Mouse (Mus musculus) hindbrain, embryonic 14.5 days (tissue): ENCODE results near the gene Stat5a. TPM values are rescaled to one million over a fixed set of nuclear protein-coding genes. Genes with fewer than 3 reads are reported as not detected.

Source experiments
- ATAC-seq: fragments of 200-750 bp; cut with Nextera tagmentation; 2 replicates; pipeline ENCODE4 v1.8.0; 2017; ENCODE audit warnings: moderate number of reproducible peaks, mild to moderate bottlenecking, moderate TSS enrichment, moderate library complexity; ENCODE audit not compliant: low FRiP score
- DNase-seq: peaks from one replicate; pipeline ENCODE4 v3.0.0-alpha.2; 2015; ENCODE audit warnings: low spot score
- H3K27ac ChIP-seq: fragments of 300-500 bp; sonication (generic); 2 replicates; pipeline ENCODE4 v1.5.1; 2014; ENCODE audit warnings: mild to moderate bottlenecking, moderate library complexity
- H3K27me3 ChIP-seq: fragments of 300-500 bp; sonication (generic); 2 replicates; pipeline ENCODE4 v1.6.1; 2014; ENCODE audit warnings: mild to moderate bottlenecking, low read length, mixed read lengths; ENCODE audit not compliant: control insufficient read depth, insufficient read depth
- H3K36me3 ChIP-seq: fragments of 300-500 bp; sonication (generic); replicated peaks from 2 replicates; pipeline ENCODE4 v1.6.1; 2014; ENCODE audit not compliant: control insufficient read depth, insufficient read depth
- H3K4me1 ChIP-seq: fragments of 300-500 bp; sonication (generic); replicated peaks from 2 replicates; pipeline ENCODE4 v1.6.1; 2014; ENCODE audit warnings: antibody characterized with exemption, low read length, mixed read lengths; ENCODE audit not compliant: control insufficient read depth, insufficient read depth
- H3K4me2 ChIP-seq: fragments of 300-500 bp; sonication (generic); replicated peaks from 2 replicates; pipeline ENCODE4 v1.6.1; 2014; ENCODE audit warnings: mild to moderate bottlenecking, moderate library complexity
- H3K4me3 ChIP-seq: fragments of 300-500 bp; sonication (generic); replicated peaks from 2 replicates; pipeline ENCODE4 v1.5.1; 2014; ENCODE audit warnings: mild to moderate bottlenecking, low read length
- H3K9ac ChIP-seq: fragments of 300-500 bp; sonication (generic); 2 replicates; pipeline ENCODE4 v1.6.1; 2014
- H3K9me3 ChIP-seq: fragments of 300-500 bp; sonication (generic); 2 replicates; pipeline ENCODE4 v1.6.1; 2016; ENCODE audit warnings: low read length; ENCODE audit not compliant: control insufficient read depth
- WGBS: fragments of 180-500 bp; shearing (Covaris S2); extraction: QIAGEN DNeasy Blood & Tissue Kit; methylation state at CpG from one replicate; pipeline ENCODE4 v1.1.7; 2014; 5-methylcytosine and 5-hydroxymethylcytosine counted together
- polyA plus RNA-seq: library from polyadenylated mRNA; unstranded; fragments of >200 nt; fragmentation: Nextera tagmentation; extraction: Ambion mirVana; gene quantifications from 2 replicates; pipeline ENCODE4 v1.2.1, GENCODE M21; 2014

Stat5a gene
- polyA plus RNA-seq, 1 experiment from 2014 or later = 1.4 TPM

DNA sequence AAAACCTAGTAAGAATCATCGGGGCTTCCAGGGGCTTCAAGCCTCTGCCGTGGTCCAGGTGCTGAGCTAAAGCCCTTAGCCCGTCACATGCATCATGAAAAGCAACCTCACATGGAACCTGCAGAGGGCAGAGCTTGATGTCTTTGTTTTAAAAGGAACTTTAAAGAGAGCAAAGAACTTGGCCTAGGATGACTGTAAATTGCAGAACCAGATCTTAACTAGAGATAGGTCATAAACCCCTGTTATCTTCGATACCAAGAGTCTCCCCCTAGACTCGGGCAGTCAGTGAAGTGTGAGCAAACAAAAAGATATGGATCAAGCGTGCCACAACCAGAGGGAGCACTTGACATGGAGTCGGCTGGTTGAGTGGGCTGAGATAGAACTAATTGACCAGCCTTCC, 6.5 kb downstream of the Stat5a start:
- Histone ChIP-seq H3K4me1 (no peaks in the 10 kb centered on the region), H3K36me3 (no peaks in the 10 kb centered on the region), H3K9ac (no peak overlapping the region), H3K27ac (no peak overlapping the region), H3K4me3 (no peak overlapping the region), H3K9me3 (no peaks in the 10 kb centered on the region), H3K4me2 (no peak overlapping the region), H3K27me3 (peaks cover 14% of the 10 kb centered on the region; the same call in 1 of the 2 replicates)
- WGBS = 86% methylated on average over 7 of the region's 7 CpGs
- DNase-seq (no peak), ATAC-seq (no peak)

DNA sequence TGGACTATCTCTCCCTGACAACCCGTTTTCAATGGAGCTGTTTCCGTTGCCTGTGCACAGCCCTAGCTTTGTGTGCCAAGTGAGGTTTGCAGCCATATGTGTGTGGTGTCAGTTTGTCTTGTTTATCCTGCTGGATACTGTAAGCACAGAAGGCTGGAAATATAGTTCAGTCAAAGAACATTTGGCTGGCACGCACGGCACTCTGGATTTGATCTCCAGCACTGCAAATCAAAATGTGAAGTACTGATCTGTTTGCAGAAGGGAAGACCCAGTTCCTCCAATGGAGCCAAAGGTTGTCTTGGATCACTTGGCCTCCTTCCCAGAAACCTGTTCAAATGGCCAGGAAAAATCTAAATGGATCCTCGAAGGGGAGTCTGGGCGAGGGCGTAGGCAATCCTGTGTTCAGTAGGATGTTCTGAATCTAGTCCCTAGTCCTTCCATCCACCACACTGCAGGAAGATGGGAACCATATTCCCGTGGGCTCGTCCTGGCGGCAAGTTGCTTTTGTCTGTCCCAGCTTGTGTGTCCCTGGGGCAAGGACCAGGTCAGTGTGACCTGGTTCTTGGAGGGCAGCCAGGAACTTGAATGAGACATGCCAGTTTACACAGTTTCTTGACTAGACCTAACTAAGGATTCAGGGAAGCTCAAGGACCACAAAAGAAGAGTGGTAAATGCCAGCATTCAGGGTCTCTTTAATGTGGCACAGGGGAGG, 11.3 kb downstream of the Stat5a start:
- WGBS = 83% methylated on average over 10 of the region's 10 CpGs
- Histone ChIP-seq H3K9me3 (no peaks in the 10 kb centered on the region), H3K27ac (no peak overlapping the region), H3K9ac (no peak overlapping the region), H3K4me1 (no peaks in the 10 kb centered on the region), H3K36me3 (no peaks in the 10 kb centered on the region), H3K4me2 (no peak overlapping the region), H3K27me3 (no peaks in the 10 kb centered on the region), H3K4me3 (no peak overlapping the region)
- DNase-seq (no peak), ATAC-seq (no peak)

DNA sequence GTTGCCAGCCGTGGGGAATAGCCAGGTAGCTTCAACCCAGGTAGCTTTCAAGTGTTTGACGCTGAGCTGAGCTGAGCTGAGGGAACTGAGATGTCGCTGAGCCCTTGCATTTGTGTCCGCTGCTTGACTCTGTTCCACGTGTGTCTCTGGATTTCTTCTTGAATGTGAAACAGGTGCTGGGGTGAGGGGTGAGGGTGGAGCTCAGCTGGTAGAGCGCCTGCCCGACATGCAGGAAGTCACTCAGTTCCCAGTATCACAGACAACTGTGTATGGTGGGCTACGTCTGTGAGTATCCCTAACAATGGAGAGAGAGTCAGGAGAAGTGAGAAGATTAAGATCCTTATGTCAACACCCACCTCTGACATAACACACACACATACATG, 11.8 kb downstream of the Stat5a start:
- ATAC-seq = no peak
- no peaks in the 10 kb centered on the region for H3K4me1 ChIP-seq
- no peaks in the 10 kb centered on the region for H3K9me3 ChIP-seq
- DNase-seq = no peak
- no peak overlapping the region for H3K27ac ChIP-seq
- no peaks in the 10 kb centered on the region for H3K27me3 ChIP-seq
- H3K36me3 ChIP-seq = no peaks in the 10 kb centered on the region
- H3K4me2 ChIP-seq = no peak overlapping the region
- H3K9ac ChIP-seq = no peak overlapping the region
- no peak overlapping the region for H3K4me3 ChIP-seq
- WGBS = 82% methylated on average over 8 of the region's 8 CpGs

DNA sequence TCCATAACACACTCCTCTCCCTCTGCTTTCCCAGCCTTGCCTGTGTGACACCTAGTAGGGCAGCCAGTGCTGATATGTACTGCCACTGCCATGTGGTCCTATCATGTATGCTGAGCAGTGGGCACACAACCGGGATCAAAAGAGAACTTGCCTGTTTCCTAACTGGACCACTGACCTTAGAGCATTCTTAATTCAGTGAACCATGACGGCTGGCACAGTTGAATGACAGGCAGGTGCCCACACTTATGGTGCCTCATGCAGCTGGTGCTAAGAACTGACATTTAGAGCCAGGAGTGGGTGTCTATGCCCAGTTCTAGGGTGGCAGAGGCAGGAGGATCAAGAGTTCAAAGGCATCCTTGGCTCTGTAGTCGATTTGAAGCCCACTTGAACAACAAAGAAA, 16.6 kb downstream of the Stat5a start:
- DNase-seq (no peak), ATAC-seq (no peak)
- Histone ChIP-seq H3K27ac (no peak overlapping the region), H3K36me3 (no peaks in the 10 kb centered on the region), H3K9ac (no peak overlapping the region), H3K4me3 (no peak overlapping the region), H3K4me1 (no peaks in the 10 kb centered on the region), H3K9me3 (no peaks in the 10 kb centered on the region), H3K27me3 (no peaks in the 10 kb centered on the region), H3K4me2 (no peak overlapping the region)
- WGBS = 70% methylated on average over 3 of the region's 3 CpGs

DNA sequence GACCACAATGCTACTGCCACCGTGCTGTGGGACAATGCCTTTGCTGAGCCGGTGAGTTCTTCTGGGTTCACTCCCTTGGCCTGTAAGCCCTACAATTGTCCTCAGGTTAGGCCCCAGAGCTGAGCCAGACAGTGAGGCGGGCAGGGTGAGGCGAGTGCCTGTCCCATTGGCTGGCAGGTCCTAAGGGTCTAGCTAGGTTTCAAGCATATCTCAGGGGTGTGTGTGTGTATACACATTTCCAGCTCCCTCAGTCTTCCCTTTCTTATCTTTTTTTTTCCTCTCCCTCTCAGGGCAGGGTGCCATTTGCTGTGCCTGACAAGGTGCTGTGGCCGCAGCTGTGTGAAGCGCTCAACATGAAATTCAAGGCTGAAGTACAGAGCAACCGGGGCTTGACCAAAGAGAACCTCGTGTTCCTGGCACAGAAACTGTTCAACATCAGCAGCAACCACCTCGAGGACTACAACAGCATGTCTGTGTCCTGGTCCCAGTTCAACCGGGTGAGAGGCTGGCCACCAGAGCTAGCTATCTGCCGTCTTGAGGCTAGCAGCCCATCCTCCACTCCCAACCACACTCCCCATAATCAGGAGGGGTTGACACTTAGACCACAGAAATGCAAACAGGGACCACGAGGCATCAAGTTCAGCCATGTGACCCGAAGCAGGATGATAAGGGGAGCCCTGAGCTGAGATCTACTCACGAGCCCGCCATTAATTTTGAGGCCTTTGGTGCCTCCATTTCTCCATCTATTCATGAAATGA, 20.3 kb downstream of the Stat5a start:
- no peaks in the 10 kb centered on the region for H3K4me1 ChIP-seq
- no peaks in the 10 kb centered on the region for H3K27me3 ChIP-seq
- ATAC-seq (no peak), DNase-seq (no peak)
- no peak overlapping the region for H3K4me2 ChIP-seq
- no peak overlapping the region for H3K4me3 ChIP-seq
- no peak overlapping the region for H3K9ac ChIP-seq
- no peak overlapping the region for H3K27ac ChIP-seq
- no peaks in the 10 kb centered on the region for H3K36me3 ChIP-seq
- 88% methylated on average over 15 of the region's 15 CpGs for WGBS
- no peaks in the 10 kb centered on the region for H3K9me3 ChIP-seq

DNA sequence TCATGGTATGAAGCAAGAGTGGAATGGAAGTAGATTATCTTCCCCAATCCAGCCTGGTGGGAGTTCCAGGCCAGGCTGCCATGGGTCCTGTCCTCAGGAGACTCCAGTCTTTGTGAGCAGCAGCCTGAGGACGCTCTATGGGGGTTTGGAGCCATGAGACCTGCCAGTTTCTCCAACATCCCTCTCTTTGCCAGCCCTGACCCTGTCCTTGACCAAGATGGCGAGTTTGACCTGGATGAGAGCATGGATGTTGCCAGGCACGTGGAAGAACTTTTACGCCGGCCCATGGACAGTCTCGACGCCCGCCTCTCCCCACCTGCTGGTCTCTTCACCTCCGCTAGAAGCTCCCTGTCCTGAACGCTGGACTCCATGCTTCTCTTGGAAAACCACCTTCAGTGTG, 24.5 kb downstream of the Stat5a start:
- no peak for ATAC-seq
- H3K4me3 ChIP-seq = no peak overlapping the region
- no peaks in the 10 kb centered on the region for H3K4me1 ChIP-seq
- WGBS = 89% methylated on average over 10 of the region's 10 CpGs
- H3K9me3 ChIP-seq = no peaks in the 10 kb centered on the region
- DNase-seq = no peak
- H3K36me3 ChIP-seq = peaks cover 15% of the 10 kb centered on the region
- H3K4me2 ChIP-seq = no peak overlapping the region
- H3K27ac ChIP-seq = no peak overlapping the region
- H3K27me3 ChIP-seq = no peaks in the 10 kb centered on the region
- no peak overlapping the region for H3K9ac ChIP-seq

DNA sequence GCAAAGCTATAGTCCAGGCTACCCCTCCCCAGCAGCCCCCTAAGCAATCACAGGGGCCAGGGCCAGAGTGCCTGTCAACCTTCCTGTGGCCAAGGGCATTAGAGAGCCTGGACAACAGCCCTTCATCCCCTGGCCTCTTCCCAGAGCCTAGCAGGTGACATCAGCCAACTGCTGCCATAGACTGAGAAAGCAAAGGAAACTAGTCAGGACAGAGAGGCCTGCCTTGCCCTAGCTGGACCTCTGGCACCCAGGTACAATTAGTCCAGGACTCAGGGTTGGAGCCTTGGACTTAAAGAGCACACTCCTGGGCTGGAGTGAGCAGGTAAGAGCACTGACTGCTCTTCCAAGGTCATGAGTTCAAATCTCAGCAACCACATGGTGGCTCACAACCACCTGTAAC, 26.3 kb downstream of the Stat5a start:
- Histone ChIP-seq H3K36me3 (peaks cover 25% of the 10 kb centered on the region), H3K27ac (no peak overlapping the region), H3K27me3 (no peaks in the 10 kb centered on the region), H3K9ac (no peak overlapping the region), H3K4me2 (no peak overlapping the region), H3K9me3 (no peaks in the 10 kb centered on the region), H3K4me1 (no peaks in the 10 kb centered on the region), H3K4me3 (no peak overlapping the region)
- ATAC-seq (no peak), DNase-seq (no peak)

DNA sequence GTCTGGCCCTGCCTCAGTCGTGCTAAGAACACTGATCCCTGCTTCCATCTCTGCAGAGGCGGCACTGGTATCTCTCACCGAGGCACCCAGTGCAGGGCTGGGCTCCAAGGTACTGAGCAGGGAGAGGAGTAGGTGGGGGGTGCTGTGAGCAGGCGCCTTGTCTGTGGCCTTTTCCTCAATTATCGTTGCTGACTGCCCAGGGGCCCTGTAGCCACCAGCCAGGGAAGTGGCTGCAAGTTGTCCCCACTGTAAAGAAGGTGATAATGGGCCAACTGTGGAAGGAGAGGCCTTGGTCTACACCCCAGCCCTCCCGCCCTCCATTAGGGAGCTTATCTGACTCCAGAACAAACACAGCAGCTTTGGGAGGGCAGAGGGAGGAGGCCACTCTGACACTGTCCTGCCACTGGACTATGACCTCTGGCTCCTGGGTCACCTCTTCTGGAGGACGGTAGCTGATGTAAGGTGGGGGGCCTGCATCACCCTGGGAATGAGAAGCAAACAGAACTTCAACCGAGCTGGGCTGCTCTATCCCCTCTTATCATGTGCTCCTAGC, 27.1 kb downstream of the Stat5a start:
- Histone ChIP-seq H3K4me1 (no peaks in the 10 kb centered on the region), H3K4me3 (no peak overlapping the region), H3K9me3 (no peaks in the 10 kb centered on the region), H3K36me3 (peaks cover 25% of the 10 kb centered on the region), H3K4me2 (no peak overlapping the region), H3K27ac (no peak overlapping the region), H3K27me3 (no peaks in the 10 kb centered on the region), H3K9ac (no peak overlapping the region)
- ATAC-seq (no peak), DNase-seq (no peak)
- 72% methylated on average over 8 of the region's 8 CpGs for WGBS

DNA sequence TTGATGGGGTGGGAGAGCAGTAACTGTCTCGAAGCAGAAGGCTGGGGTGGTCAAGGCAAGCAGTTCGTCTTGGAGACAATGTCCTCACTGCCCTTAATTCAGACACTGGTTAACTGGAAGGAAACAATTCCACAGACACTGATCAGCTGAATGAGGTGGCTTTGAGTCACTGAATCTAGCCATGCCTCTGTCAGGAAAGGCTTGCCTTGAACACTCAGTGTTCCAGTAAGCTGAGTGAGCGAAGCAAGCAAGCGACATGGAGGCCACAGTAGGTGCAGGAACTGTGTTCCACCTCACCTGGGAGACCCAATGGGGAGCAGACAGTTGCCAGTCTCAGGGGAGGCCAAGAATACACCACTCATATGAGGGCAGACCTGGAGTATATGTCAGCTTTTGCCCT, 28.1 kb downstream of the Stat5a start:
- peaks cover 34% of the 10 kb centered on the region for H3K36me3 ChIP-seq
- no peaks in the 10 kb centered on the region for H3K4me1 ChIP-seq
- no peak overlapping the region for H3K4me3 ChIP-seq
- no peak overlapping the region for H3K9ac ChIP-seq
- no peaks in the 10 kb centered on the region for H3K9me3 ChIP-seq
- no peak overlapping the region for H3K27ac ChIP-seq
- H3K4me2 ChIP-seq = no peak overlapping the region
- ATAC-seq (no peak), DNase-seq (no peak)
- WGBS = 89% methylated on average over 4 of the region's 4 CpGs
- H3K27me3 ChIP-seq = no peaks in the 10 kb centered on the region
